Mouse (Mus musculus) limb, embryonic 12.5 days (tissue): ENCODE measurements around the gene Ttc7. TPM values are rescaled to one million over a fixed set of nuclear protein-coding genes. Genes with fewer than 3 reads are reported as not detected.
"Not testable (repeated sequence)": the region's sequence is repeated elsewhere in the genome, so short reads cannot be mapped to it uniquely, and the experiment has no call there.

Experiments
- ATAC-seq: fragments of 200-750 bp; cut with Nextera tagmentation; 2 replicates; pipeline ENCODE4 v1.8.0; 2017; ENCODE audit warnings: low read depth, moderate TSS enrichment; ENCODE audit not compliant: insufficient number of reproducible peaks, insufficient read depth, low FRiP score, low TSS enrichment
- H3K27ac ChIP-seq: fragments of 300-500 bp; sonication (generic); 2 replicates; pipeline ENCODE4 v1.5.1; 2016; ENCODE audit warnings: mild to moderate bottlenecking, moderate library complexity
- H3K27me3 ChIP-seq: fragments of 300-500 bp; sonication (generic); 2 replicates; pipeline ENCODE4 v1.6.1; 2016; ENCODE audit warnings: mild to moderate bottlenecking, moderate library complexity
- H3K36me3 ChIP-seq: fragments of 300-500 bp; sonication (generic); 2 replicates; pipeline ENCODE4 v1.6.1; 2016; ENCODE audit warnings: mild to moderate bottlenecking, moderate library complexity
- H3K4me1 ChIP-seq: fragments of 300-500 bp; sonication (generic); replicated peaks from 2 replicates; pipeline ENCODE4 v1.6.1; 2016
- H3K4me2 ChIP-seq: fragments of 300-500 bp; sonication (generic); 2 replicates; pipeline ENCODE4 v1.6.1; 2016; ENCODE audit warnings: mild to moderate bottlenecking, moderate library complexity
- H3K4me3 ChIP-seq: fragments of 300-500 bp; sonication (generic); replicated peaks from 2 replicates; pipeline ENCODE4 v1.5.1; 2016; ENCODE audit warnings: mild to moderate bottlenecking
- H3K9ac ChIP-seq: fragments of 300-500 bp; sonication (generic); replicated peaks from 2 replicates; pipeline ENCODE4 v1.6.1; 2016; ENCODE audit warnings: mild to moderate bottlenecking, moderate library complexity
- H3K9me3 ChIP-seq: fragments of 300-500 bp; sonication (generic); 2 replicates; pipeline ENCODE4 v1.6.1; 2016; ENCODE audit warnings: mild to moderate bottlenecking, moderate library complexity
- WGBS: fragments of 180-500 bp; shearing (Covaris S2); methylation state at CpG from one replicate; pipeline ENCODE4 v1.1.7; 2016; 5-methylcytosine and 5-hydroxymethylcytosine counted together
- polyA plus RNA-seq: library from polyadenylated mRNA; unstranded; fragments of >200 nt; fragmentation: Nextera tagmentation; extraction: Ambion mirVana; gene quantifications from 2 replicates; pipeline ENCODE4 v1.2.1, GENCODE M21; 2016

Gene Ttc7
- polyA plus RNA-seq, 1 experiment from 2014 or later: 4.9 TPM

DNA sequence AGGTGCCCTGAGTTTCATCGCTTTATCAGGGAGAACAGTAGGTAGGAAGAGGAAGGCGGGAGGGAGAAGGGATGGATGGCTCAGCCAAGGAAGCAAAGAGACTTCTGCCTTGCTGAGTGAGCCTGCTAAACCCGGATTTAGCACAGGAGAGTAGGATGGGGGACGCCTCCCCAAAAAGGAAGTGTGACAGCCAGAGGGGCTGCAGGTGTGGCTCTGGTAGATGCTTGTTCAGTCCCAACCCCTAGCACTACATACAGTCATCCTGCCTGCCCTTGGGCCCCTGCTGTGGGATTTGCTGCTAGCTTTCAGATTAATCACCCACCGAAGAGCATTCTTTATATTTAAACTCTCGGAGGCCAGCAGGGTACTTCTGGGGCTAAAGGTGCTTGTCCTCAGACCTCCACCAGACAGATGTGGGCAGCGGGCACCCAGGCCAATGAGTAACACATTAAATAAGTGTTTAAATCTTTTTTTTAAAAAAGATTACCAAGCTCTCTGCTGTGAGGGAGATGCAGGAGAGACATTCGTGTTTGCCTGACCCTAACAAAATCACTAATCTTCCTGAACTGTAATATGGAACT is 4.6 kb downstream of the Ttc7 start:
- Histone ChIP-seq H3K4me2 (no peak overlapping the region), H3K4me1 (peaks cover 21% of the 10 kb centered on the region)
- no peak for ATAC-seq

DNA sequence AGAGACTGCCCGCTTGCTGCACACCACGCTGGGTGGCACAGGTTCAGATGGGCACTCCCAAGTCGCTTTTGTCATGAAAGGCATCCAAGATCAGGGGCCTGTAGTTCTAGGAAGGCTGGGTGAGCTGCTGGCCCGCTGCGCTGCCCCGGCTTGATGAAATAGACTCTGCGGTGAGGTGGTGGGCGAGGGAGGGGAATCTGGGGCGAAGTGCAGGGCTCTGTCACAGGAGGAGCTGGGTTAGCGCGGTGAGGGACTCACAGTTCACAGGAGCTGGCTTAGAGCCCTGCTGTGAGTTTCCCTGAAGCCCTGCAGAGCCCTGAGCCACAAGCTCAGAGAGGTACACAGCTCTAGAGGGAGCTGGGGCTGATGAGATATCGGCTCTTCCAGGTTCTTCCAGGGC is 5.4 kb downstream of the Ttc7 start:
- Histone ChIP-seq H3K4me2 (no peak overlapping the region), H3K27me3 (peaks cover 52% of the 10 kb centered on the region), H3K4me1 (peaks cover 21% of the 10 kb centered on the region), H3K9me3 (no peaks in the 10 kb centered on the region), H3K27ac (no peak overlapping the region), H3K36me3 (no peaks in the 10 kb centered on the region), H3K4me3 (no peak overlapping the region), H3K9ac (0 out of 2 replicates have a peak overlapping the region, but pooled peaks have one; percentile 27)
- WGBS: 30% methylated on average over 12 of the region's 12 CpGs
- ATAC-seq: no peak

More for the DNA sequence above, 4.6 kb downstream of the Ttc7 start:
- peaks cover 56% of the 10 kb centered on the region for H3K27me3 ChIP-seq
- H3K9me3 ChIP-seq: no peaks in the 10 kb centered on the region
- 64% methylated on average over 8 of the region's 8 CpGs for WGBS
- H3K27ac ChIP-seq: no peak overlapping the region
- H3K36me3 ChIP-seq: no peaks in the 10 kb centered on the region
- no peak overlapping the region for H3K9ac ChIP-seq
- H3K4me3 ChIP-seq: no peak overlapping the region

DNA sequence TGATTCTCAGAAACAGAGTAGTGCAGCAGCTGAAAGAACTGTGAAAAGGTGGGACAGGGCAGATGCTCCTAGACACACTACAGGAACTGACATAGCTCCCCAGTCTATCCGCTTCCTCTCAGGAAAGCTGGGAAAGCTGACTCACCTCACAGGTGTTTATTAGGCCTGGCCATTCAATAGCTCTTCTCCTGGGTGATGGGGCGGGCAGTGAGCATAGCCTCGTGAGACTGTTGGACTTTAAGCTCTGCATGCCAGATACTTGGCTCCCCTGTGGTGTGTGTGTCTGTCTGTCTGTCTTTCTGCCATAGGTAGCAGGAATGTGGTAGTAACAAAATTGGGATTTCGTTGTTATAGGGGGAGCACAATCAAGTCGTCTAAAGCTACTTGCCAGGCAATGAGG is 6.7 kb downstream of the Ttc7 start:
- no peak overlapping the region for H3K4me2 ChIP-seq
- H3K27ac ChIP-seq: no peak overlapping the region
- no peaks in the 10 kb centered on the region for H3K9me3 ChIP-seq
- peaks cover 14% of the 10 kb centered on the region for H3K4me1 ChIP-seq
- WGBS: 77% methylated on average over 5 of the region's 5 CpGs
- H3K4me3 ChIP-seq: no peak overlapping the region
- no peak overlapping the region for H3K9ac ChIP-seq
- H3K27me3 ChIP-seq: peaks cover 41% of the 10 kb centered on the region
- no peaks in the 10 kb centered on the region for H3K36me3 ChIP-seq
- no peak for ATAC-seq

DNA sequence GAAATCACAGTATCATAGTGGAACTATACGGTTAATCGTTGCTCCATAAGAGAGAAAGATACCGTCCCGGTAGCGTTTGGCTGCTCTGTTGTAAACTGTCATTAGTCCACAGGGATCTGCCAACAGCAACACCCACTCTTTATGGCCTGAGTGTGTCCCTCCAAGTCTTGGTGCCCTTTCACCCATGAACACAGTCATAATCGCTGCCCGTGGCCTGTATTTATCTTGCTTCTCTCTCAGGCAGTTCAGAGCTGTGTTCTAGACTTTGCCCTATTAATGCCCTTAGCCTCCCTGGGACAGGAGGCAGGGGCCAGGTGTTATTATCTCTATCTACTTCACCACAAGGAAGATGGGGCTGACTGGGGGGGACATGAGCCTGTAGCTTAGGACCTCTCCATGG is 8.4 kb downstream of the Ttc7 start:
- H3K4me2 ChIP-seq: no peak overlapping the region
- no peaks in the 10 kb centered on the region for H3K36me3 ChIP-seq
- no peak overlapping the region for H3K4me3 ChIP-seq
- no peaks in the 10 kb centered on the region for H3K9me3 ChIP-seq
- H3K9ac ChIP-seq: no peak overlapping the region
- WGBS: 87% methylated on average over 7 of the region's 7 CpGs
- ATAC-seq: no peak
- no peak overlapping the region for H3K27ac ChIP-seq
- peaks cover 8% of the 10 kb centered on the region for H3K4me1 ChIP-seq
- H3K27me3 ChIP-seq: peaks cover 26% of the 10 kb centered on the region

DNA sequence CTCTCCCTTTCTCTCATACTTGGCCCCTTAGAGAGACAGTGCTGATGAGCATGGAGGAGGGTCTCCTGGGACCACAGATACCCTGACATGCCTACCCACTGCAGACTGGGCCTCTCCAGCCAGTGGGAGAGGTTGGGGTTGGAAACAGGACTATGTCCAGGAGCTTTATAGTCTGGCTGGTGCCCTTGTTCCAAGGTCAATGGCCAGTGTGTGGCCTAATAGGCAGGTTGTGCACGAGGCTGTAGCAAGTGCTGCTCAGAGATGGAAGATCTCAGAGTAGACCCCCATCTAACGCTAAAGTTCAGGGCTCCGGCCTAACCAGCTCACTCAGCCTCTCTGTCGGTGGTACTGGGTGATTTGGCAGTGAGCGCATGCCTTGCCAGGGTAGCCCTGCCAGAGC is 9.1 kb downstream of the Ttc7 start:
- 88% methylated on average over 5 of the region's 5 CpGs for WGBS
- no peaks in the 10 kb centered on the region for H3K9me3 ChIP-seq
- H3K9ac ChIP-seq: no peak overlapping the region
- no peaks in the 10 kb centered on the region for H3K36me3 ChIP-seq
- peaks cover 22% of the 10 kb centered on the region for H3K27me3 ChIP-seq
- H3K4me1 ChIP-seq: peaks cover 5% of the 10 kb centered on the region
- no peak overlapping the region for H3K27ac ChIP-seq
- no peak overlapping the region for H3K4me2 ChIP-seq
- H3K4me3 ChIP-seq: no peak overlapping the region
- ATAC-seq: no peak

DNA sequence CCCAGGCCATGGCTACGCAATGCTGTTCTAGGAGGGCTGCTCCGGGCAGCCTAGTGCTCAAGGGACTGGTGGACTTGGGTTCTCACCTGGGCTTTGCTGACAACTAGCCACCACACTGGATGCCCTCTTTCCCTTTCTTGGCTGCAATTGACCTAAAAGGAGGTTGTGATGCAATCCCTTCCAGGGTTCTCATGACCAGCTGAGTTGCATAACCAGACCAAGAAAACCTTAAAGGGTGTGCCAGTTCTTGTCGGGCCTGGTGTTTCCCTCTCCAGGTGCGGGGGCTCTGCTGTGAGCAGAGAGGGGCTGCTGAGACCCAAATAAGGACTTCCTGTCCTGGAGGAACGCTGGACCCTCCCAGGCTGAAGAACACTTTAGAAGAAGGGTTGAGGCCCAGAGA is 10.4 kb downstream of the Ttc7 start:
- Histone ChIP-seq H3K4me2 (no peak overlapping the region), H3K4me1 (no peaks in the 10 kb centered on the region), H3K27me3 (peaks cover 11% of the 10 kb centered on the region; the same call in 1 of the 2 replicates), H3K27ac (no peak overlapping the region), H3K4me3 (no peak overlapping the region), H3K36me3 (no peaks in the 10 kb centered on the region), H3K9me3 (no peaks in the 10 kb centered on the region), H3K9ac (no peak overlapping the region)
- no peak for ATAC-seq
- WGBS: 77% methylated on average over 5 of the region's 5 CpGs

DNA sequence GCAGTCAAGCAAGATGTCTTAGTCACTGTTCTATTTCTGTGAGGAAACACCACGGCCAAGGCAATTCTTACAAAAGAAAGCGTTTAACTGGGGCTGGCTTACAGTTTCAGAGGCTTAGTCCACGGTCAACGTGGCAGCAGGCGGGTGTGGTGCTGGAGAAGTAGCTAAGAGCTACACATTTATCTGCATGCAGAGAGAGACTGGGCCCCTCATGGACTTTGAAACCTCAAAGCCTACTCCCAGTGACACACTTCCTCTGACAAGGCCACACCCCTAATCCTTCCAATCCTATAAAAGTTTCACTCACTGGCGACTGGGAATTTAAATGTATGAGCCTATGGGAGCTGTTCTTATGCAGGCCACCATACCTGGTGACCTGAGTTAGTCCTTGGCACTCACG is 13.1 kb downstream of the Ttc7 start:
- no peaks in the 10 kb centered on the region; the same call in 1 of the 2 replicates for H3K27me3 ChIP-seq
- no peaks in the 10 kb centered on the region for H3K36me3 ChIP-seq
- peaks cover 10% of the 10 kb centered on the region; the same call in 1 of the 2 replicates for H3K4me1 ChIP-seq
- H3K9ac ChIP-seq: no peak overlapping the region
- 78% methylated on average over 7 of the region's 7 CpGs for WGBS
- H3K27ac ChIP-seq: no peak overlapping the region
- H3K4me3 ChIP-seq: no peak overlapping the region
- ATAC-seq: no peak
- no peak overlapping the region for H3K4me2 ChIP-seq
- H3K9me3 ChIP-seq: no peaks in the 10 kb centered on the region

DNA sequence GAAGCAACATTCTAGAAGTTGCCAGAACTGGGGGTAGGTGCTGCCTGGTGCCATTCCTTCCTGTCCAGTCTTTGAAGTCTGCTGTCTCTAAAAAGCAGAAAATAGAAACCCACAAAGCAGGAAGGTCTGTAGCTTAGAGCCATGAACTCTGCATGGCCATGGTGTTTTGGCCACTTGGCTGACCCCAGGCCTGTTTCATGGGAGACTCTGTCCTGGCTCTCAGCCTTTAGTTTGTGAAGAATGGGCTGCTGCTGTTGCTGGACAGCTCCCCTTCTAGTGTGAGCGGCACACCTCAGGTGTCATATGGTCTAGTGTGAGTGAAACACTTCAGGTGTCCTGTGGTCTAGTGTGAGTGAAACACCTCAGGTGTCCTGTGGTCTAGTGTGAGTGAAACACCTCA is 14.0 kb downstream of the Ttc7 start:
- H3K4me2 ChIP-seq, ATAC-seq, H3K27me3 ChIP-seq, H3K9me3 ChIP-seq, H3K9ac ChIP-seq, H3K27ac ChIP-seq, H3K4me3 ChIP-seq, H3K4me1 ChIP-seq, H3K36me3 ChIP-seq: not testable (repeated sequence)
- 59% methylated on average over 1 of the region's 1 CpGs for WGBS

DNA sequence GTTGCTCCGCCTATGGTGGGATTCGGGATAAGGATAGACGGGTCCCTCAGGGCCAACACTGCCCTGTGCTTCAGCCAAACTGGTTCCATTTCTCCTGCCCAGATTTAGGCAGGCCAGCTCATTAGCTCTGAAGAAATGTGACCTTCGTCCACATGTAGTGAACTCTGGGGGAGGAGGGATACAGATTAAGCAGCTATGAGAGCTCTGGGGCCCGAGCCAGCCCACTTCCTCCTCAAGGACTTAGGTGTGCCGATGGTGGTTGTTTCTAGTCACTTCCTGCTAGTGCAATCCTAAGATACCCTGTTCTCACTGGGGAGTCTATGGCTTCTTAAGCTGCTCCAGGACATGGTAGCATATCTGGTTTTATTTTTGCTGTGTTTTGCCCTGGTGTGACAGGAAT is 16.3 kb downstream of the Ttc7 start:
- Histone ChIP-seq H3K4me3 (no peak overlapping the region), H3K9me3 (no peaks in the 10 kb centered on the region), H3K4me2 (no peak overlapping the region), H3K27me3 (no peaks in the 10 kb centered on the region), H3K36me3 (no peaks in the 10 kb centered on the region), H3K4me1 (peaks cover 10% of the 10 kb centered on the region; the same call in 1 of the 2 replicates), H3K27ac (no peak overlapping the region), H3K9ac (no peak overlapping the region)
- WGBS: 66% methylated on average over 6 of the region's 6 CpGs
- ATAC-seq: no peak

DNA sequence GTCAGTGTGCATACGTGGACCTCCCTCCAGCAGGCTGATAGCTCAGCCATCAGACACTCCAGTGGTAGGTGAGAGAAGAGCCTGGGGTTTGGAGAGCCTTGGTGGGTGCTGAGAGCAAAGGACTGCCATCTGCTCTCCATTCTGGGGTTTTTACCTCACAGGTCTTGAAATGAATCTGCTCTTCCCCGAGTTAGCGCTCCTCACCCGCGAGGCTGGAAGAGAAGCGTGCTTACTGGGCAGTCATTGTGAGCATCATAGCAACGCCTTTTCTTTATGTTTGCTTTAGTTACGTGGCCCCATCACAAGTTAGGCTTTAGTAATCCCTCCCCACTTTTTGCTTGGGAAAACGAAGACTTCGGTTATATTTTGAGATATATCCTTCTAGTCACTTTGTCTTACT is 17.7 kb downstream of the Ttc7 start:
- H3K27me3 ChIP-seq: no peaks in the 10 kb centered on the region
- no peak overlapping the region for H3K27ac ChIP-seq
- no peak for ATAC-seq
- H3K36me3 ChIP-seq: no peaks in the 10 kb centered on the region
- H3K4me2 ChIP-seq: no peak overlapping the region
- H3K9me3 ChIP-seq: no peaks in the 10 kb centered on the region
- no peak overlapping the region for H3K9ac ChIP-seq
- H3K4me1 ChIP-seq: peaks cover 10% of the 10 kb centered on the region; the same call in 1 of the 2 replicates
- no peak overlapping the region for H3K4me3 ChIP-seq
- WGBS: 86% methylated on average over 10 of the region's 10 CpGs

DNA sequence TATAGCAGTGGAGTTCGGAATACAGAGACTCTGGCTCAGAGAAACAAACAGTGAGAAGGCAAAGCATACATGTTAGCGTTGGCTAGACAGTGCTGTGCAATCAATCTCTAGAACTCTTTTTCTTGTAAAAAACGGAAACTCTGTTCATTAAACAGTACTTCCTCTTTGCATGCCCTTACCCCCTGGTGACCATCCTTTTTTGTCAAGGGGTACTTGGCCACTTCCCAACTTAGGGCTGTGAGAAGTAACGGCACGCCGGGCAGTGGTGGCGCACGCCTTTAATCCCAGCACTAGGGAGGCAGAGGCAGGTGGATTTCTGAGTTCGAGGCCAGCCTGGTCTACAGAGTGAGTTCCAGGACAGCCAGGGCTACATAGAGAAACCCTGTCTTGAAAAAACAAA is 18.9 kb downstream of the Ttc7 start:
- H3K27me3 ChIP-seq, H3K4me2 ChIP-seq, H3K9ac ChIP-seq, H3K27ac ChIP-seq, H3K4me1 ChIP-seq, ATAC-seq, H3K9me3 ChIP-seq, H3K4me3 ChIP-seq, H3K36me3 ChIP-seq: not testable (repeated sequence)
- 86% methylated on average over 9 of the region's 9 CpGs for whole genome bisulfite sequencing
